Mouse (Mus musculus) cortical plate, adult 2 months (tissue): ENCODE data around the gene Atp13a1.

Experiments
- CTCF ChIP-seq: fragments of 200-500 bp; IDR thresholded peaks from 2 replicates; pipeline ENCODE4 v1.5.1; 2011; ENCODE audit warnings: mild to moderate bottlenecking, control low read depth, low read length; ENCODE audit not compliant: insufficient read depth; ENCODE audit errors: extremely low read depth
- POLR2A ChIP-seq: fragments of 200-500 bp; IDR thresholded peaks from 2 replicates; pipeline ENCODE4 v1.6.1; 2011; ENCODE audit warnings: mild to moderate bottlenecking, low read length, control low read depth; ENCODE audit not compliant: insufficient read depth; ENCODE audit errors: extremely low read depth

GRCm38 (mm10) chr8:69752437-69752836 lies 38.5 kb upstream of the Atp13a1 start:
- TF ChIP-seq CTCF (no peak), POLR2A (no peak)
